Mouse (Mus musculus): Measurements from ENCODE around the gene Pigg. TPM values are rescaled to one million over a fixed set of nuclear protein-coding genes. Genes with fewer than 3 reads are reported as not detected.

Gene Pigg
- 1.1 TPM for total RNA-seq (2023)

DNA sequence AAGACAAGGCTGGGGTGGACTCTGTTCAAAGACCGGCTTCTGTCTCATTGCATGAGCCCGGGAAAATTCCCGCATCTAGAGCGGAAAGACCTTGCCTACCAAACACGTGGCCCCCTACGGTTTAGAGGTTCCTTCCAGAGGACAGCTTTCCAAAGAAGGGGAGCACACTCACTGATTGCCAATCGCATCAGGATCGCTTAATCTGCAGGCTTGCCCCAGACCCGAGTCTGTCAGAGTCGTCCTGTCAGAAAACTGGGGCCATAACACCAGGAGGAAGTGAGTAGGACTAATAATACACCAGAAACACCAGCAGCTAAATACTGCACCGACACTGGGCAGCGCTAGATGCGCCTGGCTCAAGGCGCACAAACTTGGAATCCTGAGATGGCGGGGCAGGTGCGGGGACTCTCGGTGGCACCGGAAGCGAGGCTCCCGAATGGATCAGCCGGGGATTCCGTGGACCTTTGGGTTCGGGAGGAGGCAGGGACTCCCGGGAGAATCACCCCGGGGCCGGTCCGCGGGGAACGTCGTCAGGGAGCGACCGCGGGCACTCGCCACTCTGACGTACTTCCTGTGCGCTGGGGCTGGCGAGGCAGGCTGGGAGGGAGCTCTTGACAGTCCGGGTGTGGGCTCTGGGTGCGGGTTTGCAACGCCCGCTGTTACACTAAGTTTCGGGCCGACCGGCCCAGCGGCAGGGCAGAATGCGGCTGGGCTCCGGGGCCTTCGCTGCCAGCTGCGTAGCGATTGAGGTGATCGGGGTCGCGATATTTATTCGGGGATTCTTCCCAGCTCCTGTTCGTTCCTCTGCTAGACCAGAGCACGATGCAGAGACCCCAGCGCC, at the start of gene Pigg:
Gene Pigg, plus strand, starts transcription at position 386 of the 841 bp plus-strand sequence.

DNA sequence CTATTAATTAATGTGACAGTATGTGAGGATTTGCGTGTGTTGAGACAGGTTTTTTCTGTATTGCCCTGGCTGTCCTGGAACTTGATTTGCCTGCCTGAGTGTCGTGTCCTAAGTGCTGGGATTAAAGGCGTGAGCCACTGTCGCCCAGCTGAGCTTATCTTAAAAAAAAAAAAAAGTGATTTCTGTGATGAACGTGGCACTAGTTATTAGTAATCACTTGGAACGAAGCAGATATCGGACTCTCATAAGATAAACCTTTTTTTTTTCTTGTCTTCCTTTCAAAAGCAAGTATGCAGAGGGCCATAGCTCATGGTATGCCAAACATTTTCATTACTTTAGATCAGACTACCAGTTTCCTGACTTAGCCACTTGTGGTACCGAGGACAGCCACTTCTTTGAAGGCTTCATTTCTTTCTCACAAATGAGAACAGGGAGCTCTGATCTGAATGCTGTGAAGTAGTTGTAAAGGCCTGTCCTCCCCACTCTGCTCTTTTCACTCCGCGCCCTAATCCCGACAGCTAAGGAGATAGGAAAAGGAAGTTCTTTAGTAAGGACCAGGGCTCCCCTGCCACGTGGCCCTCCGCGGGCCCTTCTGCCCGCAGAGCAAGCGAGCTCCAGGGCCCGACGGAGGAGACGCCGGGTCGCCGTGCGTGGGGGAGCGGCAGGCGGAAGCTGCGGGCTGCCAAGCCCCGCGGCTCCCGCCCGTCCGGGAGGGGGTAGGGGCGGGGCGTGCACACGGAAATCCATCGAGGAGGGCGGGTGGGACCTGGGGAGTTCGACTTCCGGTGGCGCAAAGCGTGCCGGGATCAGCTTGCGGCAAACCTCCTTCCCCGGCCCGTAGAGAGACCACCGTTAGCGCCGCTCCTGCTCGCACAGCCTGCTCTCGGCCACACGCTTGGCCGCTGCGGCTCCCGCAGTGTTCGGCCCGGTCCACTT, 44.0 kb upstream of the Pigg start, which contains the start of gene Dr1:
Gene Dr1, plus strand, starts transcription at position 771 of the 936 bp plus-strand sequence.

DNA sequence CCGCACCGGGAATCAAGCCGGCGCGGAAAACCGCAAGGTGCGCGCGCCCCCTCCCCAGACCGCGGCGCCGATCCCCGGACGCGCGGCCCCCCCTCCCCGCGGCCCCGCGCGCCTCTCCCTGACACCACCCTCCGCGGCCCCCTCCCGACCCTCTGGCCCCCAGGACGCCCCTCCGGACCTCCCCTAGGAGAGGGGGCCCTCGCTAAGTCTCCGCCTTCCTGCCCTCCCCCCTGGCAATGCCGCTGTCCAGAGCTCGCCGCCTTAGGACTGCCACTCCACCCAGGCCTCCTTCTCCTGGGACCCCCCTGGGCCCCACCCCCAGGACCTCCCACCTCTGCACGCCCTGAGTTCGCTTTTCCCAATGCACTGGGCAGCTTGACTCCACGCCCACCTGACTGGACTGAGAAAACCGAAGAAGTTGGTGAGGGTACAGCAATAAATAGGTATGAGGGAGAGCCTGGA, 55.5 kb downstream of the Pigg start, which contains the start of gene Gm42517:
Gene Gm42517, minus strand, starts transcription at position 52 of the 462 bp plus-strand sequence.

DNA sequence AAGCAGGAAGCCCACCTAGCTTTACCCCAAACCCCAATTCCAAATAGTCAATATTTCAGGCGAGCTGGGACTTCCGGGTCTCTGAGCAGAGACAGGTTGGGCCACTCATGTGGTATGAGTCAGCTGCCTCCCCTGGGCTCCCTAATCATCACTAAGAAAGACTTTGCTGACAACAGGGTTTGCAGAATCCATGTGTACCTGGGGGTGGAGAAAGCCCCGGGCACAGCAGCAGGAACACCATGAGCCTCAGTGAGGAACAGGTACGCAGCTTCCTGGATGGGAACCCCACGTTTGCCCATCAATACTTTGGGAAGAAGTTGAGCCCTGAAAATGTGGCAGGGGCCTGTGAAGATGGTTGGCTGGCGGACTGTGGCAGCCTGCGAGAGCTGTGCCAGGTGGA, 75.8 kb downstream of the Pigg start, which contains the start of gene Pde6b:
Gene Pde6b, plus strand, starts transcription at position 191 of the 400 bp plus-strand sequence.

Other genes starting within 250 kb of the Pigg start
- 95.0 TPM for gene Mtf2, start 246.9 kb upstream of the Pigg start, total RNA-seq (2023)
- 43.6 TPM for gene Tmed5, start 180.0 kb upstream of the Pigg start, total RNA-seq (2023)
- gene Ccdc18, start 179.7 kb upstream of the Pigg start, total RNA-seq (2023): 0.64 TPM
- 34.3 TPM for gene Dr1, start 43.7 kb upstream of the Pigg start, total RNA-seq (2023)
- gene Gm42517, start 55.3 kb downstream of the Pigg start, total RNA-seq (2023): not detected
- gene Pde6b, start 75.8 kb downstream of the Pigg start, total RNA-seq (2023): not detected
- gene Atp5k, start 121.8 kb downstream of the Pigg start, total RNA-seq (2023): 64.8 TPM
- gene Mfsd7a, start 136.3 kb downstream of the Pigg start, total RNA-seq (2023): not detected
- gene Pcgf3, start 148.6 kb downstream of the Pigg start, total RNA-seq (2023): 22.3 TPM
- gene Cplx1, start 237.4 kb downstream of the Pigg start, total RNA-seq (2023): not detected

Data from CD4-positive naive resting alpha-beta T cell, adult 76 days (primary cell).